Mouse (Mus musculus) heart, adult 2 months (tissue): ENCODE measurements at regions not wholly inside any gene's neighbourhood (a gene's known extent, or its start where the extent isn't known, plus 50 kb on each side); places are given as distances from the start of the nearest gene placed in this dataset.

ENCODE experiments used
- CTCF ChIP-seq: fragments of 200-600 bp; IDR thresholded peaks from 2 replicates; pipeline ENCODE4 v1.8.1; 2022; ENCODE audit warnings: antibody characterized with exemption, mild to moderate bottlenecking, moderate library complexity
- EP300 ChIP-seq: fragments of 200-500 bp; IDR thresholded peaks from 2 replicates; pipeline ENCODE4 v1.6.1; 2011; ENCODE audit warnings: low read depth, low read length, control low read depth; ENCODE audit not compliant: insufficient read depth
- POLR2A ChIP-seq: fragments of 200-500 bp; IDR thresholded peaks from 2 replicates; pipeline ENCODE4 v1.6.1; 2011; ENCODE audit warnings: mild to moderate bottlenecking, low read depth, low read length, control low read depth; ENCODE audit not compliant: insufficient read depth

DNA sequence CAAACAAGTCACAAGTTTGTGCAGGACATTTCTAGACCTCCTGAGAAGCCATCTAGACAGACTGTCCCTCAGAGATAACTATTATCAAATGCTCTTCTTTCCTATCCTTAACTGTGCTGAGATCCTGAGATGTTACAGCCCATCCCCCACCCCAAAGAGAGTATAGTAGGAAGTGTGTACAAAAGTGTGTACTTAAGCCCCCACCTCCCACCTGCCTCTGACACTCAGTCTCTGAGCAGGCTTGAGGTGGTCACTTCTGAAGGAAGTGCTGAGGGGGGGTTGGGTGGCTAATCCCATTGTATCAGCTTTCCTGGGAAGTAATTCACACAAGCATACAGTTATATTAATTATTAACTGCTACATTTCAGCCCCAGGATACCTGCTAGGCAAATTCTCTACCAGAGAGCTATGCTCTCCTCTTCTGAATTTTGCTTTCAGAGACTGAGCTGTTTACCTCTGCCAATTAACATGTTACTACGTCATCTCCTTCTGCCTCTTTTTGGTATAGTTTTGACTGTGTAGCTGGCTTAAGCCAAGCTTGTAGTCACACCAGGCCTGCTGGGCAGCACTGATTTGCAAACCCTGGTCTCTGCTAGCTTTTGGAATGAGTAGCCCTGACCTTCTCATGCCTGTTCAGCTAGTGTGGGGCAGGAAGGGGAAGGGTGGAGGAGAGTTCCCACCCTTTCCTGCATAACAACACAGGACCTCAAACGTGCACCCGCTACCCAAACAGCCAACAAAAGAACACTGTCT lies 192.2 kb upstream of the Trib2 start:
- no peak for TF ChIP-seq CTCF
- TF ChIP-seq POLR2A: peak; percentile 74; the same call in 1 of the 2 replicates
- peak; percentile 99 for TF ChIP-seq EP300
